ENCODE assay signal across 8 mouse cellular contexts in the genomic region with DNA sequence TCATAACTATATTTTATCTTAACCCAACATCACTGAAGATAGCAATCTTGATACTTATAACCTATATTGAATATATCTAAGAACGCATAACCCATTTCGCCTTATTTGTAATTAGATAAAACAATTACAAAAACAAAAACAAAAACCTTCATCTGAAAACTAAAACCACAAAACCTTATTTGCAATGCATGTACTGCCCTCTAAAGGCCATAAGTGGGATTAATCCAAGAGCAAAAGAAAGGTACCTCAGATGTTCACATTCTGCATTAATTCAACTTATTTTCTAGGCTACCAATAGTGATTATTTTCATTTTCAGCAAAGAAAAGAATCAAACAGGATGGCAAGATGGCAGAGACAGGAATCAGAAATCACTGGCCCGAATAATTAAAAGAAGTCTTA.
DNase-seq lines count a peak whose midpoint lies in the region; ATAC-seq and TF ChIP-seq lines count a peak whose summit lies in the region.

No protein-coding gene starts in this region.

- ATAC-seq in megakaryocyte, adult 5-6 weeks (ENCODE audit: poor library complexity, severe bottlenecking) = peak; percentile 57; the same call in 1 of the 2 replicates

- H3K27ac ChIP-seq in left cerebral cortex, adult 2 months = no peak overlapping the region

- DNase-seq in cerebellum, postnatal 10 days = peak; percentile 13 to 45
- DNase-seq in cerebellum, postnatal 4 days (ENCODE audit: low spot score in 2 of 2) = no peak
- no peak for DNase-seq in left cerebral cortex, adult 2 months (ENCODE audit: extremely low spot score in 1 of 2, low spot score in 2 of 2)
- DNase-seq in left cerebral cortex, adult 8-10 months (ENCODE audit: low spot score in 2 of 2) = no peak
- DNase-seq in MN1 (ENCODE audit: low spot score) = peak; percentile 29
- DNase-seq in ovary, postnatal 10 days (ENCODE audit: low spot score) = no peak
- no peak for DNase-seq in thymus, postnatal 25 days

- intact Hi-C loops in left cerebral cortex, adult 2 months (cut with DNase I) = no loop called here

- H3K4me3 ChIP-seq in left cerebral cortex, adult 2 months = no peak overlapping the region

- TF ChIP-seq CTCF in left cerebral cortex, adult 2 months (IDR thresholded peaks at IDR 0.05) = peak; percentile 93

Comparison
In these comparisons a context has a peak if more than half of its experiments do, and no peak if none do; other contexts are left out.
1. DNase-seq: peak in cerebellum, postnatal 10 days (2 of 2) and MN1 (single experiment); none in cerebellum, postnatal 4 days (0 of 2), left cerebral cortex, adult 2 months (0 of 2), left cerebral cortex, adult 8-10 months (0 of 2), ovary, postnatal 10 days (single experiment) and thymus, postnatal 25 days (single experiment).